Mouse (Mus musculus): ENCODE results near the gene Slc2a9. TPM values are rescaled to one million over a fixed set of nuclear protein-coding genes. Genes with fewer than 3 reads are reported as not detected.
A peak's percentile ranks its signal among the peaks of the same experiment; 100 is the strongest.

The Slc2a9 gene
- polyA plus RNA-seq, 1 experiment from 2014 or later = 0.26 TPM

GRCm38 (mm10) chr5:38532084-38532483 lies 29.1 kb upstream of the Slc2a9 start:
- peak; percentile 62 for ATAC-seq (replicated peaks)
- Histone ChIP-seq H3K9me3 (no peaks in the 10 kb centered on the region), H3K27ac (no peak overlapping the region), H3K27me3 (replicated peaks) (no peaks in the 10 kb centered on the region), H3K4me2 (no peak overlapping the region), H3K9ac (no peak overlapping the region), H3K4me3 (no peak overlapping the region), H3K4me1 (no peaks in the 10 kb centered on the region), H3K36me3 (replicated peaks) (peaks cover 78% of the 10 kb centered on the region)
- WGBS = 84% methylated on average over 4 of the region's 4 CpGs

DNA sequence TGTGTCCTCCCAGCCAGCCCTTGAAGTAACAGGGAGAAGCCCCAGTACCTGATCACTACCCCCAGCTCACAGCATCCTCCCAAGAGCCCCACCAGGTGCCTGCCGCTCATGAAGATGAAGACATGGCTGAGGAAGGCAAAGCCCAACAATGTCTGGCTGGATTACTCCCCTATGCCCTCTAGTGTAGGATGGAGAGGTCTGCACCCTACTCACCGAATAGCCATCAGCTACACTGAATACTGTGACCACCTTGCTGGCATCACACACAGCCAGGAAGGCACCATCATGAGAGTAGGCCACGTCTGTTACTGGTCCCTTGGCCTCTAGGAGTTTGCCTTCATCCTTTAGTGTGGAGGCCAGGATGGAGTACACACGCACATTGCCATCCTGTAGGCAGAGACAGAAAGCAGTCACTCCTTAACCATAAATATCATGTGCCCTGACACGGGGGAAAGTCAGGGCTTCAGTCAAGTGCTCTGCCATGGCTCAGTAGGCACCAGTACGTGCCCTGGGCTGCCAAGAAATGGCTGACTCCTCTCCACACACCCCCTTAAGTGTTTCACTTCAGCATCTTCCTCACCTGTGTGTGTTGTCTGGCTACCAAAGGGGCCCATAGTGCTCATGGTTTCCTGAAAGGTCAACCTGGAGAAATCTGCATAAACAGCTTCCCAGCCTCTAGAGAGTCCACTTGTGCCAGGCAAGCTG lies 26.9 kb upstream of the Slc2a9 start:
- no peaks in the 10 kb centered on the region for H3K27me3 ChIP-seq (replicated peaks)
- no peaks in the 10 kb centered on the region for H3K9me3 ChIP-seq
- peaks cover 58% of the 10 kb centered on the region for H3K36me3 ChIP-seq (replicated peaks)
- ATAC-seq (replicated peaks) = peak; percentile 45
- 79% methylated on average over 6 of the region's 6 CpGs for WGBS
- H3K4me2 ChIP-seq = no peak overlapping the region
- no peak overlapping the region for H3K27ac ChIP-seq
- no peaks in the 10 kb centered on the region for H3K4me1 ChIP-seq
- no peak overlapping the region for H3K9ac ChIP-seq
- no peak overlapping the region for H3K4me3 ChIP-seq

- H3K27ac ChIP-seq = no peak overlapping the region
- H3K9ac ChIP-seq = no peak overlapping the region
- H3K27me3 ChIP-seq (replicated peaks) = no peaks in the 10 kb centered on the region
- H3K9me3 ChIP-seq = no peaks in the 10 kb centered on the region
- no peak overlapping the region for H3K4me2 ChIP-seq
- peaks cover 10% of the 10 kb centered on the region; the same call in 1 of the 2 replicates for H3K36me3 ChIP-seq (replicated peaks)
- H3K4me1 ChIP-seq = no peaks in the 10 kb centered on the region
- no peak overlapping the region for H3K4me3 ChIP-seq
- WGBS = 96% methylated on average over 5 of the region's 5 CpGs
- no peak for ATAC-seq (replicated peaks)
Observed at GRCm38 (mm10) chr5:38522977-38523376, 20.0 kb upstream of the Slc2a9 start.

DNA sequence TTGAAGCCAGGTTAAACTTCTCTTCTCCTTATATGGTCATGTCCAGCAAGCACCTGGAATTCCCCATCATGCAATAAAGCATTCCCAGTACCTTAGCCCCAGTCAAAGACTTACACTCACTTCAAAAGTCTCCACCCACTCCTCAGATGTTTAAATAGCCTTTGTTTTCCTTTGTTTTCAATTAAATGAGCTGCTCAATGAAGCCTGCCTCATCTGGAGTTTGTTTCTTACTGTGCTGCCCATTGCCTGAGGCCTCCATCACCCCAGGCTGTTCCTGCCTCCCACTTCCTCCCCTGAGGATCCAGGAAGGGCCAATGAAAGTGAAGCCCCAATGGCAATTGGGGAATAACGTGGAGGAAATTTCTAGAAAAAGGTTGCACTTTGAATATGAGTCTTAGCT lies 17.9 kb upstream of the Slc2a9 start:
- Histone ChIP-seq H3K4me1 (no peaks in the 10 kb centered on the region), H3K27me3 (replicated peaks) (no peaks in the 10 kb centered on the region), H3K9ac (no peak overlapping the region), H3K4me2 (no peak overlapping the region), H3K27ac (no peak overlapping the region), H3K4me3 (no peak overlapping the region), H3K36me3 (replicated peaks) (no peaks in the 10 kb centered on the region; the same call in 1 of the 2 replicates), H3K9me3 (no peaks in the 10 kb centered on the region)
- 47% methylated on average over 1 of the region's 1 CpGs for WGBS
- no peak for ATAC-seq (replicated peaks)

GRCm38 (mm10) chr5:38516267-38516666 lies 13.3 kb upstream of the Slc2a9 start:
- WGBS = 55% methylated on average over 6 of the region's 6 CpGs
- H3K9me3 ChIP-seq = no peaks in the 10 kb centered on the region
- no peaks in the 10 kb centered on the region for H3K36me3 ChIP-seq (replicated peaks)
- no peak overlapping the region for H3K9ac ChIP-seq
- no peak overlapping the region for H3K4me3 ChIP-seq
- ATAC-seq (replicated peaks) = no peak
- H3K4me2 ChIP-seq = no peak overlapping the region
- no peaks in the 10 kb centered on the region for H3K4me1 ChIP-seq
- no peak overlapping the region for H3K27ac ChIP-seq
- no peaks in the 10 kb centered on the region for H3K27me3 ChIP-seq (replicated peaks)

DNA sequence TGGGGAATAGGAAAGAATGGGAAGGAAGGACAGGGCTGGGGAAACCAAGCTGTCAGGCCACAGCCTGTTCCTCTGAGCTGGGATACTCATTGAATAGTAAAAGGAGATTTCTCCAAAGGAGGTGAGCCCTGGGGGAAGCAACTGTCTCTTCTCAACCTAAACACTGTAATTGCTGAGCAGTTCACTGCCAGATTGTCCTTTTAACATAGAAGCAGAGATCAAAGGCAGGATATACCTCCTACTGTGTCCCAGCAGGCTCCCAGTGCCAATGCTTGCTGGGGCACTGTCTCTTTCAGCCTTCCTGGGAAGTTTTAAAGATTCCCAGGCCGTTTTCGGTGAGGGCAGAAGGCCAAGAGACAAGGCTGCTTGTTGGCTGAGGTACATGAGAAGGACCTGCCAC lies 10.0 kb upstream of the Slc2a9 start:
- H3K4me2 ChIP-seq = no peak overlapping the region
- H3K9me3 ChIP-seq = no peaks in the 10 kb centered on the region
- H3K4me1 ChIP-seq = no peaks in the 10 kb centered on the region
- H3K9ac ChIP-seq = no peak overlapping the region
- no peak overlapping the region for H3K4me3 ChIP-seq
- 20% methylated on average over 2 of the region's 2 CpGs for WGBS
- H3K27me3 ChIP-seq (replicated peaks) = no peaks in the 10 kb centered on the region
- H3K27ac ChIP-seq = no peak overlapping the region
- H3K36me3 ChIP-seq (replicated peaks) = no peaks in the 10 kb centered on the region
- ATAC-seq (replicated peaks) = no peak

- Histone ChIP-seq H3K9ac (no peak overlapping the region), H3K27ac (no peak overlapping the region), H3K9me3 (no peaks in the 10 kb centered on the region), H3K36me3 (replicated peaks) (no peaks in the 10 kb centered on the region), H3K4me1 (no peaks in the 10 kb centered on the region), H3K4me2 (no peak overlapping the region), H3K4me3 (no peak overlapping the region), H3K27me3 (replicated peaks) (no peaks in the 10 kb centered on the region)
- no peak for ATAC-seq (replicated peaks)
- 84% methylated on average over 4 of the region's 4 CpGs for WGBS
Observed at GRCm38 (mm10) chr5:38509568-38509967, 6.6 kb upstream of the Slc2a9 start.

GRCm38 (mm10) chr5:38505435-38505765 lies 2.5 kb upstream of the Slc2a9 start:
- H3K4me1 ChIP-seq = no peaks in the 10 kb centered on the region
- no peaks in the 10 kb centered on the region for H3K9me3 ChIP-seq
- H3K4me3 ChIP-seq = no peak overlapping the region
- no peak overlapping the region for H3K4me2 ChIP-seq
- no peak overlapping the region for H3K9ac ChIP-seq
- H3K27ac ChIP-seq = no peak overlapping the region
- whole genome bisulfite sequencing = 86% methylated on average over 3 of the region's 3 CpGs
- H3K36me3 ChIP-seq (replicated peaks) = no peaks in the 10 kb centered on the region
- H3K27me3 ChIP-seq (replicated peaks) = no peaks in the 10 kb centered on the region
- no peak for ATAC-seq (replicated peaks)

GRCm38 (mm10) chr5:38504747-38505434 lies 1.9 kb upstream of the Slc2a9 start:
- no peak overlapping the region for H3K4me3 ChIP-seq
- no peaks in the 10 kb centered on the region for H3K27me3 ChIP-seq (replicated peaks)
- ATAC-seq (replicated peaks) = no peak
- H3K4me2 ChIP-seq = no peak overlapping the region
- H3K4me1 ChIP-seq = no peaks in the 10 kb centered on the region
- no peaks in the 10 kb centered on the region for H3K36me3 ChIP-seq (replicated peaks)
- WGBS = 70% methylated on average over 6 of the region's 6 CpGs
- H3K27ac ChIP-seq = no peak overlapping the region
- H3K9ac ChIP-seq = no peak overlapping the region
- H3K9me3 ChIP-seq = no peaks in the 10 kb centered on the region

GRCm38 (mm10) chr5:38504116-38504515 lies 1.2 kb upstream of the Slc2a9 start:
- Histone ChIP-seq H3K9me3 (no peaks in the 10 kb centered on the region), H3K4me1 (no peaks in the 10 kb centered on the region), H3K27me3 (replicated peaks) (no peaks in the 10 kb centered on the region), H3K36me3 (replicated peaks) (no peaks in the 10 kb centered on the region), H3K27ac (no peak overlapping the region), H3K4me3 (no peak overlapping the region), H3K9ac (no peak overlapping the region), H3K4me2 (no peak overlapping the region)
- no peak for ATAC-seq (replicated peaks)
- WGBS = 77% methylated on average over 1 of the region's 1 CpGs

- Histone ChIP-seq H3K36me3 (replicated peaks) (no peaks in the 10 kb centered on the region), H3K4me1 (no peaks in the 10 kb centered on the region), H3K4me3 (no peak overlapping the region), H3K4me2 (no peak overlapping the region), H3K9ac (no peak overlapping the region), H3K9me3 (no peaks in the 10 kb centered on the region), H3K27ac (no peak overlapping the region), H3K27me3 (replicated peaks) (no peaks in the 10 kb centered on the region)
- 94% methylated on average over 8 of the region's 8 CpGs for WGBS
- no peak for ATAC-seq (replicated peaks)
Observed at GRCm38 (mm10) chr5:38500043-38500442, 2.9 kb downstream of the Slc2a9 start.

GRCm38 (mm10) chr5:38499316-38499811 lies 3.6 kb downstream of the Slc2a9 start:
- peak; percentile 81 for ATAC-seq (replicated peaks)
- no peaks in the 10 kb centered on the region for H3K9me3 ChIP-seq
- no peak overlapping the region for H3K4me2 ChIP-seq
- H3K27me3 ChIP-seq (replicated peaks) = no peaks in the 10 kb centered on the region
- no peak overlapping the region for H3K4me3 ChIP-seq
- H3K9ac ChIP-seq = no peak overlapping the region
- H3K27ac ChIP-seq = no peak overlapping the region
- H3K36me3 ChIP-seq (replicated peaks) = no peaks in the 10 kb centered on the region
- no peaks in the 10 kb centered on the region for H3K4me1 ChIP-seq
- WGBS = 77% methylated on average over 7 of the region's 7 CpGs

GRCm38 (mm10) chr5:38498479-38498878 lies 4.5 kb downstream of the Slc2a9 start:
- WGBS = 70% methylated on average over 5 of the region's 5 CpGs
- ATAC-seq (replicated peaks) = no peak
- H3K9me3 ChIP-seq = no peaks in the 10 kb centered on the region
- no peaks in the 10 kb centered on the region for H3K4me1 ChIP-seq
- H3K27ac ChIP-seq = no peak overlapping the region
- no peaks in the 10 kb centered on the region for H3K27me3 ChIP-seq (replicated peaks)
- no peak overlapping the region for H3K4me2 ChIP-seq
- no peak overlapping the region for H3K4me3 ChIP-seq
- no peaks in the 10 kb centered on the region for H3K36me3 ChIP-seq (replicated peaks)
- H3K9ac ChIP-seq = no peak overlapping the region

All from midbrain, embryonic 15.5 days (tissue).